Mouse (Mus musculus): Measurements from ENCODE around the gene Itih4. TPM values are rescaled to one million over a fixed set of nuclear protein-coding genes. Genes with fewer than 3 reads are reported as not detected.

The Itih4 gene
- total RNA-seq, 2 experiments from 2014 or later: 0.32 TPM; not detected in 1

DNA sequence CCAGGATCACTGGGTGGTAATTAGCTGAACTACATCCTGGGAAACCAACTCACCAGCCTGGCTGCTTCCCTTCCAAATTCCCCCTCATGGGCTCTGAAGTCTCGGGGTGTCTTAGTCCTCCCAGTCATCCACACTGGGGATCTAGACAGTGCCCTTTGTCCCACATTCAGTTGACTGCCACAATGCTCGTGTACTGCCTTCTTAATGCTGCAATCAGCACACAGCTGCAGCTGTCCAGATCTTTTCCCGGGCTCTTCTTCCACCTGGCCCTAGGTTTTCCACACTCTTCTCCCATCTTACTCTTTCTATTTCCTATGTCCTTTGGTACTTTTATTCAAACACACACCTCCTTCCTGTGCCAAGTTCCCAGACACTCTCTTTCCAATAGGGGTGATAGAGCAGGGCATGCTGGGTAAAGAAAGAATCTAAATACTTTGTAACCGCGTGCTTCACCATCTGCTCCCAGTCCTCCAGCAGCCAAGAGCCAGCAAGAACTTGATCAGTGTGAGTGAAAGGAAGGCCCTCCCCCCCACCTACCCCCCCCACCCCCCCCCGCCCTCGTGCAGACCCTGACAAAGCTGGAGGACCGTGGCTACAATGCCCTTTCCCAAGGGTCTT is 35.9 kb downstream of the Itih4 start:
- intact Hi-C loops (cut with DNase I): no loop called here

GRCm38 (mm10) chr14:30923375-30924105 is 37.3 kb downstream of the Itih4 start, which contains the start of gene Itih3:
Itih3 (minus strand) TSS chr14:30923760.
- intact Hi-C loops (cut with DNase I): no loop called here
- peak; percentile 31 to 36 for DNase-seq (ENCODE audit: extremely low spot score in 1 of 2, low spot score in 2 of 2)

More for the DNA sequence above, 35.9 kb downstream of the Itih4 start:
- peak in 1 of 2 experiments; percentile 26 for DNase-seq (ENCODE audit: extremely low spot score in 1 of 2, low spot score in 2 of 2)

GRCm38 (mm10) chr14:30925492-30925891 is 39.2 kb downstream of the Itih4 start:
- intact Hi-C loops (cut with DNase I): no loop called here
- DNase-seq (ENCODE audit: extremely low spot score in 1 of 2, low spot score in 2 of 2): no peak

- intact Hi-C loops (cut with DNase I): no loop called here
- DNase-seq (ENCODE audit: extremely low spot score in 1 of 2, low spot score in 2 of 2): no peak
These were observed 44.1 kb downstream of the Itih4 start for GRCm38 (mm10) chr14:30930386-30930785.

DNA sequence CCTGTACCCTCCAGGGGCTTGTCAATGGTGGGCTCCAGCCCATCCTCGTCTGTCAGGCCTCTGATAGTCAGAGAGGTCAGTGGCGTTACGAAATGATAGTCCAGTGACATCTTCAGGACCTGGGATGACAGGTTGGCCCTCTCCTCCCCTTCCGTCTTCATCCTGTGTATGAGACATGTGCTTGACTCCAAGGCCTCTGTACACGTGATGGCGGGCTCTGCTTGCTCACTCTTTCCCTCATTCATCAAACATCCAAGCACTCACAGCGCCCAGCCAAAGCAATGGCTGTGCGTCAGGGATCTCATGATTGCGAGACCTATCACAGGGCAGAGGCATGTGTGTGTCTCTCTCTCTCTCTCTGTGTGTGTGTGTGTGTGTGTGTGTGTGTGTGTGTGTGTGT is 47.1 kb downstream of the Itih4 start:
- DNase-seq (ENCODE audit: extremely low spot score in 1 of 2, low spot score in 2 of 2): no peak
- intact Hi-C loops (cut with DNase I): no loop called here

DNA sequence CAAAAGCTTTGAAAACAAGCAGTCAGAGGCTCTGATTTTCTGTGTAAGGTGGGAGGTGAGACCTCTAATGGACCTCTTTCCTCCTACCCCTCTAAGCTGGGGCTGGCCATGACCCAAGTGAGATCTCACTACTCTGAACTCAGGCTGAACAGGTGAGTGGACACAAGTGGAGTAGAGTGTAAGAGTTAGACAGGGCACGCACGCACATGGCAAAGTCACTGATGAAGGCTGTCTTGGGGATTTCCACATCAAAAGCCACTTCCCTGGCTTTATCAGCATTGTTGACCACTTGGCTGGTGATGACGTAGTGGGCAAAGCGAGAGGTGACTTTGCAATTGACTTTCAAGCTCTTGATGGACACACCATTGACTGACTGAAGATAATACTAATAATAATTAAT is 56.0 kb downstream of the Itih4 start:
- DNase-seq (ENCODE audit: extremely low spot score in 1 of 2, low spot score in 2 of 2): no peak
- intact Hi-C loops (cut with DNase I): loop anchor here (5.0 kb wide), 1 partner anchor 75 kb away; no protein-coding TSS in a partner anchor

GRCm38 (mm10) chr14:30943038-30943437 is 56.8 kb downstream of the Itih4 start, which contains the start of gene Itih1:
Itih1 (minus strand) TSS chr14:30943289.
- intact Hi-C loops (cut with DNase I): loop anchor here (5.0 kb wide), 1 partner anchor 76 kb away; no protein-coding TSS in a partner anchor
- no peak for DNase-seq (ENCODE audit: extremely low spot score in 1 of 2, low spot score in 2 of 2)

DNA sequence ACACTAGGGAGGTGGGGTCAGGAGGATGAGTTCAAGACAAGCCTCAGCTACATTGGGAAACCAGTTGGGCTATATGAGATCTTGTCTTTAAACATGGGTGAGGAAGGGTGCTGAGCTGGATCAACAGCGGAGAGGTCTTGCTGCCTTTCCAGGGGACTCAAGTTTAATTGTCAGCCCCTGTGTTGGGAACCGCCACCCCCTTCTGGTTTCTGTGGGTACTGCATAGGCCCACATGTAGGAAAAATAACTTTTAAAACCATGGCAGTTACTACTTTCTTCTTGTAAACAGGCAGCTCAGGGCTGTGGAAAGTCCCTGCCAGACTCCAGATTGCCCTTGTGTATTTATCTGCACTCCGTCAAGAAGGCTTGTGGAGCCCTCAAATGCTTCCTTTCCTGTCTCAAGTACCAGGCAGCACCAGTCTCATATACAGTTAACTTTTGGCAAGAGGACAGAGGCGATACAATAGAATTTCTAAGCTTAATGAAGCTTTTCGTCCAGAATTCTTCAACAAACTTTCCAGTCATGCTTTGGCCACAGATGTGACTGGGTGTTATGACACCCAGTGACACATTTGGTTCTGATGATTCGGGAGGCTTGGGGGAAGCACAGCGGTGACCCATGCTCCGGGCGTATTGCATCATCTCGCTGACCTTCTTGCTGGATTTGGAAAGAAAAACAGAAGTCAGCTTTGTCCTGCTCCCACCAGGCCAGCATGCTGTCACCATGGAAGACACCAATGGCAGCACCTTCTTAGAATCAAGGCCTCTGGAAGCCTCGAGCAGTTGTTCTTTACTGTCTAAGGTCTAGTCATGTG is 57.8 kb downstream of the Itih4 start:
- intact Hi-C loops (cut with DNase I): loop anchor here (5.0 kb wide), 1 partner anchor 77 kb away; no protein-coding TSS in a partner anchor
- DNase-seq (ENCODE audit: extremely low spot score in 1 of 2, low spot score in 2 of 2): peak; percentile 36 to 62

- intact Hi-C loops (cut with DNase I): loop anchor here (5.0 kb wide), 1 partner anchor 77 kb away; no protein-coding TSS in a partner anchor
These were observed 58.5 kb downstream of the Itih4 start for GRCm38 (mm10) chr14:30944745-30945144.

GRCm38 (mm10) chr14:30949986-30950385 is 63.7 kb downstream of the Itih4 start:
- intact Hi-C loops (cut with DNase I): no loop called here
- no peak for DNase-seq (ENCODE audit: extremely low spot score in 1 of 2, low spot score in 2 of 2)

More at GRCm38 (mm10) chr14:30944745-30945144, 58.5 kb downstream of the Itih4 start:
- DNase-seq (ENCODE audit: extremely low spot score in 1 of 2, low spot score in 2 of 2): no peak

DNA sequence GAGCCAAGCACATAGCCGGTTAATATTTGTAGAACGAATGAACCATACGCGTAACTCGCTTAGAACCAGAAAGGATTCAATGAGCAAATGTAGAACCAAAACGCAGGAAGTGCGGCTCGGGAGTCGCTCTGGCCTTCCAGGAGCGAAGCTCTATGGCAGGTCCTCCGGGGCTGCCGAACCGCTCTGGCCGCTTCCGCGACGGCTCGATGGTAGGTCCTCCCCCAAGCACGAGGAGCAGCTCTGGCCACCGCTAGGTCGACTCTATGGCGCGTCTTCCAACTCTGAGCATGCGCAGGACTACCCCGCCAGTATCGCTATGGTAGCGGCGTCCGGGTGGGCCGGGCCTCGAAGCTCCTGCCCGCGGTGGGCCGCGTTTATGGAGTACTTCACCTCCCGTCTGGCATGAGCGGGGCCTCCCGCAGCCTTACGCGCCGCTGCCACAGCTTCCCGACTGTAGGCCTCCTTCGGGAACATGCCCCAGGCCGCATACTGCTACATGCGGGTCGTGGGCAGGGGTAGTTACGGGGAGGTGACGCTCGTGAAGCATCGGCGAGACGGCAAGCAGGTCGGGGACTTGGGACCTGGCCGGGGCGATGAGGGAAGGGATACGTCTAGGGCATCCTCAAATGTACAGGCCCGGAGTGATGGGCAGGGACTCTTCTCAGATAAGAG is 65.0 kb downstream of the Itih4 start, which contains the start of gene Nek4:
TSS of gene Nek4 (plus strand) at position 224 of the 672 bp plus-strand sequence.
- intact Hi-C loops (cut with DNase I): no loop called here
- peak; percentile 97 to 98 for DNase-seq (ENCODE audit: extremely low spot score in 1 of 2, low spot score in 2 of 2)

Other genes with a start within 250 kb of the Itih4 start
- gene Rft1, start 232.1 kb upstream of the Itih4 start, total RNA-seq (2021): 10 to 100 TPM; 11.0 to 12.0 TPM
- 10 to 100 TPM; 26.7 TPM for gene Sfmbt1, start 171.6 kb upstream of the Itih4 start, total RNA-seq (2021)
- gene Tmem110, start 60.9 kb upstream of the Itih4 start, total RNA-seq (2021): 10 to 100 TPM; 22.6 to 24.3 TPM
- 1 to 10 TPM; 2.2 to 2.8 TPM for gene Mustn1, start 7.3 kb upstream of the Itih4 start, total RNA-seq (2021)
- gene Itih3, start 37.3 kb downstream of the Itih4 start, total RNA-seq (2021): 1 to 10 TPM; 6.3 to 7.6 TPM
- gene Itih1, start 56.8 kb downstream of the Itih4 start, total RNA-seq (2021): not detected
- 10 to 100 TPM; 12.8 to 14.4 TPM for gene Nek4, start 64.9 kb downstream of the Itih4 start, total RNA-seq (2021)
- gene Glt8d1, start 114.9 kb downstream of the Itih4 start, total RNA-seq (2021): 10 to 100 TPM; 33.9 to 37.1 TPM
- gene Spcs1, start 115.2 kb downstream of the Itih4 start, total RNA-seq (2021): 100 to 1,000 TPM; 176 to 187 TPM
- gene Pbrm1, start 132.7 kb downstream of the Itih4 start, total RNA-seq (2021): 10 to 100 TPM; 66.7 to 72.3 TPM
- gene Gnl3, start 132.7 kb downstream of the Itih4 start, total RNA-seq (2021): 10 to 100 TPM; 46.0 to 60.3 TPM
- 10 to 100 TPM; 22.9 to 24.9 TPM for gene Smim4, start 242.5 kb downstream of the Itih4 start, total RNA-seq (2021)
- 1 to 10 TPM; 6.6 to 8.5 TPM for gene Nt5dc2, start 244.6 kb downstream of the Itih4 start, total RNA-seq (2021)

All from left cerebral cortex, postnatal 10 days (tissue).